Mouse (Mus musculus): ENCODE measurements around the gene Thra.

Gene Thra

GRCm38 (mm10) chr11:98777888-98778287, 37.5 kb downstream of the Thra start:
- DNase-seq (ENCODE audit: low spot score in 2 of 2): no peak

DNA sequence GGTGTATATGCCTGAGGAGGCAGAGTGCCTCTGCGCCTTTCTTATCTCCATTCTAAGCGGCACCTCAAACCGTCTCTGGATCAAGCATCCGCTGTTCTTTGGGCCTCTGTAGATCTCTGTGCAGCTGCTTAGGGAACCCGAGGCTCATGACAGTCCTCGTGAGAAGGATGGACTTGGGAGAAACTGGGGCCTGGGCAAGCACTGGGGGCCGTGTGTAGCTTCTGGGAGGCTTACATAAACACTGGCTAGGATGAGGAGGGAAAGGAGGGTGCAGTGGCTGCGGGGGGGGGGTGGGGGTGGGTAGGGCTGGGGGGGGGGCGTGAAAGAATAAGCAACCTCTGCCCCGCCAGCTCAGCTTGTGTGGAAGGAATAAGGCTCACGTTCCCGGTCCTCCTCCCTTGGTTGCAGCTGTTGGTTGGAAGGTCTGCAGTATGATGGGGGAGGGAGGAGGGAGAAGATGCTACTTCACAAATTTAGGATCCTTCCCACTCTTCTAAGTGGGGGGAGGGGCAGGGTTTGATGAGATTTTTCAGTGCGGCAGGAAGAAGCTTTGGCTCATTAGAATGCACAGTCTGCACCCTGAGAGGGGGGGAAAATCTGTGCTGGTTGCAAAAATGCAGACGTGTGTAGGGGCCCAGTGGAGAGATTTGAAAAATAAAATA, 41.5 kb downstream of the Thra start:
- DNase-seq (ENCODE audit: low spot score in 2 of 2): peak; percentile 75 to 88

DNA sequence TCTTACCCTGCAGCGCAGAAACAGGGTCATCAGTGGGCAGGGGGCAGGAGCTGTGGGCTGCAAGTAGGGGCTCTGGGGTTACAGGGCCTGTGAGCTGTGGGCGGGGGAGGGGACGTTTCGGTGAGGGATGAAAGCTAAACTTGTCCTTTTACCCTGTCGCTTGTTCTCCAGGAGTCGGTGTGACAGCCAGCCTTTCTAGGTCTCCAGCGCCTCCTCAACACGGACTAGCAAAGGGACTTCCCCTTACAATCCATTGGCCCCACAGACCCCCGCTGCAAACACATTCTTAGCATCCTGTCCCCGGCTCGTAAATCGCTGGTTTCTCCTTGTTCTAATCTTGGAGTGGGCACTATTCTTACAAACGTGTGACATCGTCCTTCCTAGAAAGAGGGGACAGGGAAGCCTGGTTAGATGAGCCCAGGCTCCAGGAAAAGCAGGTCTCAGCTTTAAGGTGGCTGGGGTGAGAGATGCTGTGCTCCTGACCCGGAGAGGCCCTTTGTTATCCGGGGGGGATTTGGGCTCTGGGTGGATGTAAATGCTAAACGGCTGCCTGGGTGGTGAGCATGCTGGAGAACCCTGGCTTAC, 42.3 kb downstream of the Thra start:
- DNase-seq (ENCODE audit: low spot score in 2 of 2): no peak

- peak; percentile 96 to 99 for DNase-seq (ENCODE audit: low spot score in 2 of 2)
Measured at GRCm38 (mm10) chr11:98783236-98783696, 42.8 kb downstream of the Thra start.

- DNase-seq (ENCODE audit: low spot score in 2 of 2): no peak
Measured at GRCm38 (mm10) chr11:98784139-98784538, 43.7 kb downstream of the Thra start.

- DNase-seq (ENCODE audit: low spot score in 2 of 2): no peak
Measured at GRCm38 (mm10) chr11:98785214-98785613, 44.8 kb downstream of the Thra start.

DNA sequence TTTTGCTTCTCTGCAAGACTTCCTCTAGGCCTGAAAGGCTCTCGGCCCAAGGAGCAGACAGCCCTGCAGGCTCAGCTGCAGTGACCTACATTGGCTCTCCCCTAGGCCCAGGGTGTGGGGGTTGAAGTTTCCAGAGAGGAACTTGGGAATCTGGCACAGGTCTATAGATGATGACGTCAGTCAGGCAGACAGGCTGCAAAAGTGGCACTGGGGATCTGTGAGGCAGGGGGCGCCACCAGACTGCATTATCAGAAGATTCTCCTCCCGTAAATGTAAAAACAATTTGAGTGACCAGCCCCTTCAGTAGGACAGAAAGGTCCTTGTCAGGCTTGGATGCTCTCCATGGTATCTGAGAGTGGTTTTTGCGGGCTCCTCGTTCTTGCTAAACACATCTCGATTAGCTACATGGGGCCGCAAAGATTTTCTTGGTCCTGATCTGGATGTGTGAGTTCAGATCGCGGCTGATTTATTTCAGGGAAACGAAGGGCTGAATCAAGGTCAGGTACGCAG, 45.4 kb downstream of the Thra start:
- peak; percentile 80 to 89 for DNase-seq (ENCODE audit: low spot score in 2 of 2)

DNA sequence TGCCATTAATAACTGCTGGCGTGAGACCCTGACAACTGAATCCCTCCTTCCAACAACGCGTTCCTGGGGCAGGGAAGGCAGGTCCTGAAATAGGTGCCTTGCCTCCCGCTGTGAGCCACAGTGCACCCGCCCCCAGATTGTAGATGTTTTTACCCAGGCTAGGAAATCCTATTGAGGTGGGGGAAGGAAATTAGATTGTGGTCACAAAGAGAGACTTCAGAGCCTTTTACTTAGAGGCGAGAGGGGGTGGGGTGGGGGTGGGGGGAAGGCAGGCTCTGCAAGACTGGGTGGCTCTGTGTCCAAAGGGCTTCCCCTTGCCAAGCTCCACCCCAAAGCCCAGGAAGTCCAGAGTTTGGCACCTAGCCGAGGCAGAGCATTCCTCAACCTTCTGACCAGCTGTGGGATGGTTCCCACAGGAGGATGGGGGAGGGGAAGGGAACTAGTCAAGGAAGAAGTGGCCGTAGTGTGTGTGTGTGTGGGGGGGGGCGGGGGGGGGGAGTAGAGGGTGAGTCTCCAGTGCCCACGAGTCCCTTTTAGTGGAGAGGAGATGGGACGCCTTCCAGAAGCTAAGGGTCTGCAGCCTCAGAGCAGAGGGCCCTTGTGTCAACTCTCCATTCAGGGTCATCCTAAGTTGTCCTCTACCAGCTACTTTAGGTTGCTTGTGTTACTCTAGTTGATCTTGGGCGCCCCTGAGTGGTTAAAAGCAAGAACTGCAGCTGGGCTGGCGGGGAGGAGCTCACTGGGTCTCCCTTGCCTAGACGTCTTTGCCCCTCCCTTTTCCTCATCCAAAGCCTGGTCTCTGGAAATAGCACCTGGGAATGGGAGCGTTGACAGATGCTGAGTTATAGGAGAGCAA, 46.1 kb downstream of the Thra start:
- peak; percentile 97 to 98 for DNase-seq (ENCODE audit: low spot score in 2 of 2)

GRCm38 (mm10) chr11:98787229-98787628, 46.8 kb downstream of the Thra start:
- no peak for DNase-seq (ENCODE audit: low spot score in 2 of 2)

- DNase-seq (ENCODE audit: low spot score in 2 of 2): no peak
Measured at GRCm38 (mm10) chr11:98787691-98788090, 47.3 kb downstream of the Thra start.

DNA sequence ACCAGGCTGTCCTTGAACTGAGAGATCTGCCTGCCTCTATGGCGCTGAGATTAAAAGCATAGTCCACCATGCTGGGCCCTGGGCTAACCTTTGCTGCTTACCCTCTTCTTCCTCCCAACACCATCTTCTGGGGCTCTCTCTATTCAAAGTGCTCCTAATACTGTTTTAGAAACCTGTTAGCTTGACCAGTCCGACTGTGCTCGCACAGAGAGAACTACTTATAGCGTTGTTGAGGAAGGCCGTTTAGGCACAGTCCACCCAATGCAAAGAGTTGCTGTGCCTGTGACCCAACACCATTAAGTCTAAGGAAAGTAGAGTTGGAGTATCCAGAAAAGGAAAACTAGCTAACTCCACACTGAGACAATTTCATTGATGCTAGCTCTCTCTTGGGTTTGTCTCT, 47.7 kb downstream of the Thra start:
- DNase-seq (ENCODE audit: low spot score in 2 of 2): no peak

GRCm38 (mm10) chr11:98788550-98789218, 48.2 kb downstream of the Thra start:
- DNase-seq (ENCODE audit: low spot score in 2 of 2): peak; percentile 84 to 88

DNA sequence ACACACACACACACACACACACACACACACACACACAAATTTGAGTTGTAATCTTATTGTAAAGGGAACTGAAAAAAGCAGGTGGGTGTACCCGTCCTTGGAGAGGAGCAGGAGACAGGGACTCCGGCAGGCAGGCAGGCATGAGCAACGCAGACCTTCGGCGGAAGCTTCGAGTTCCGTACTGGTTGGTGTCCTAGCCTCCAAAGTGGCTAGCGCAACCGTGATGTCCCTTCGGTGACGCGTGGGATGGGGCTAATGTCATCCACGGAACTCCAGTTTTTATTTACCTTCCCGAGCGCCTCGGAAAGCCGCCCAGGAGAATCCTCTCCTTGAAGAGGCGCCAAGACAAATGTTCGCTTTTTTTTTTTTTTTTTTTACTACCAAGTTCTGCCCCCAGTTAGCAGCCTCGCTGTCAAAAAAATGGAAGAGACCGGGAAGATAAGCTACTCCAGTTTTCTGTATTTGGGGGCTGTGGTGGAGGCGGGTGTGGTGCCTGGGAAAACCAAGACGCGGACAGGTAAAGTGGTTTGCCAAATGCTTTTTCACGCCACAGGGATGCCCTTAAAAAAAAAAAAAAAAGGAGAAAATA, 48.9 kb downstream of the Thra start:
- no peak for DNase-seq (ENCODE audit: low spot score in 2 of 2)

DNA sequence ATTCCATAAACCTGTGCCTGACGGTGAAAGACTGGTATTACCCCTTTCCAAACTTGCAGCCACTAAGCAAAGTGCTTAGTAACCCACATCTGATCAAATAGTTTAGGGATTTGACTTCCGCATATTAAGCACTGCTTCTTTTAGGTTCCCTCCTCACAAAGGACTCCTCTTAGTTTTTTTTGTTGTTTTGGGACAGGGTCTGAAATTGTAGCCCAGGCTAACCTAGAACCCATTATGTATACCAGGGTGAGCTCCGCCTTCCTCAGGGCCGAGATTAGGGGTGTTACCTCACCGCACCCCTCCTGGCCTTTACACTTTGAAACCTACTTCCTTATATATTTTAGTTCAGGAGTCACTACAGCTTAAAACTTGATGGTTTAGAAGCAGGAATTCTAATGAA, 49.4 kb downstream of the Thra start:
- no peak for DNase-seq (ENCODE audit: low spot score in 2 of 2)

GRCm38 (mm10) chr11:98790631-98791205, 50.3 kb downstream of the Thra start:
- no peak for DNase-seq (ENCODE audit: low spot score in 2 of 2)

DNA sequence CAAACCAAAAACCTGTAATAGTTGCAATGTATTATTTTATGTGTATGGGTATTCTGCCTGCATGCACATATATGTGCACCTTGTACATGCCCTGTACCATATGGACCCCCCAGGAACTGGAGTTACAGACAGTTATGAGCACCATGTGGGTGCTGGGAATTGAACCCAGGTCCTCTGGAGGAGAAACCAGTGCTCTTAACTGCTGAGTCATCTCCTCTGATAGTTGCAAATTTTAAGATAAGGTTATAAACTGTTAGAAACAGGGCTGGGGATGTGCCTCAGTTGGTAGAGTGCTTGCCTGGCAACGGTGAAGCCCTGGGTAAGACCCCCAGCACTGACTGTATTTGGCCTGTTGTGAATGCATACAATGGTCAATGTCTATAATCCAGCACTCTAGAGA, 51.0 kb downstream of the Thra start:
- no peak for DNase-seq (ENCODE audit: low spot score in 2 of 2)

DNA sequence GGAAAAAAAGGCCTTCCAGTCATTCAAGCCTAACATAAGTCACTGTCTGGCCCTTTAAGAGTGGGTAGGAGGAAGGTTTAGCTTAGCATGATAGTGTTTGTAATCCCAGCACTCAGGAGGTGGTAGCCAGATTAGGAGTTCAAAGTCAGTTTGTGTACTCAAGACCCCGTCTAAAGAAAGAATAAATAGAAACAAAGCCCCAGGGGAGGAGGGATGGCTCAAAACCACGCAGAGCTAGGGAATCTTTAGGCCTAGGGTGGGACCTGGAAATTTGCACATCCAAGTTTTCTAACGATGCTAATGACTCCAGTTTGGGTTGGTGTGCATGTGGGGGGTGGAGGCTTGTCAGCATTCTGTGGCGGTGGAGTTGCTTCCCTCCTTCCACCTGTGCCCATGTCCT, 51.6 kb downstream of the Thra start:
- no peak for DNase-seq (ENCODE audit: low spot score in 2 of 2)

- peak; percentile 78 to 80 for DNase-seq (ENCODE audit: low spot score in 2 of 2)
Measured at GRCm38 (mm10) chr11:98794469-98795014, 54.1 kb downstream of the Thra start.

GRCm38 (mm10) chr11:98795015-98795713, 54.7 kb downstream of the Thra start, which contains the start of gene Msl1:
Gene Msl1 (plus strand): TSS chr11:98795516.
- peak; percentile 86 for DNase-seq (ENCODE audit: low spot score in 2 of 2)

All from frontal cortex, postnatal 36 days (tissue).